Mouse (Mus musculus): ENCODE measurements around the gene Gm29427.

Gene Gm29427

GRCm38 (mm10) chr1:130644103-130644502 is 71.5 kb downstream of the Gm29427 start:
- DNase-seq: no peak

- no peak for DNase-seq
Measured at GRCm38 (mm10) chr1:130640967-130641366, 74.6 kb downstream of the Gm29427 start.

DNA sequence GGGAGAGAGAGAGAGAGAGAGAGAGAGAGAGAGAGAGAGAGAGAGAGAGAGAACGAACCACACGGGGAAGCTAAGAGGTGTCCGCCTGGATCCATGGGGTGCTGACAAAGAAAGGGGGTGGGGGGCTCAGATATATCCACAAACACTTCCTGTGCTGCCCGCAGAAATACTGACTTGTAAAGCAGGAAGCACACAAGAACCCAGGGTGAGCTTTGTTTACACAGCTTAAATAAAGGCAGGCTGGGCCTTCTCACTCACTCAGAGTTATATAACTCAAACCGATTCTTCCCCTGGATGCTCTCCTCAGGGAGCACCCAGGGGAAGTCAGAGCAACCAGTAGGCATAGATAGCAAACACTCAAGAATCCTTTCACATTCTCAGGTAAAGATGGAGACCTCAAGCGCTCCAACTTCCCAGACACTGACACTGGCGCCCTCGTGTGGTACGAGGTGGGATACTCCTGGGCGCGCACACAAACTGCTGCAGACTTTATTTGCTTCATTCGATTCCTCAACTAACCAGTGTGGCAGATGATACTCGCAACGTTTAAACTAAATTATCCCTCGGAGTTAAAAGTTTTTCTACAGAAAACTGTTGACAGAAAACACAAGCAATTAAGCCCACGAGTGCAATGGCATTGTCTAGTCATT is 81.7 kb downstream of the Gm29427 start:
- DNase-seq: peak; percentile 80

- DNase-seq: no peak
Measured at GRCm38 (mm10) chr1:130633316-130633715, 82.3 kb downstream of the Gm29427 start.

- DNase-seq: no peak
Measured at GRCm38 (mm10) chr1:130629521-130629920, 86.1 kb downstream of the Gm29427 start, which contains the start of gene Zp3r. TSS of gene Zp3r (minus strand) at chr1:130629621.
